Mouse (Mus musculus): ENCODE measurements around the gene Olfr323. TPM values are rescaled to one million over a fixed set of nuclear protein-coding genes. Genes with fewer than 3 reads are reported as not detected.

The Olfr323 gene
- polyA plus RNA-seq (2017; shearing (Covaris generic)), result not detected

GRCm38 (mm10) chr11:58630401-58630800 lies at the start of gene Olfr323:
Olfr323 (minus strand) TSS chr11:58630501.
- ATAC-seq, result no peak

- ATAC-seq, result no peak
These were observed 41.5 kb upstream of the Olfr323 start for GRCm38 (mm10) chr11:58671825-58672224.

DNA sequence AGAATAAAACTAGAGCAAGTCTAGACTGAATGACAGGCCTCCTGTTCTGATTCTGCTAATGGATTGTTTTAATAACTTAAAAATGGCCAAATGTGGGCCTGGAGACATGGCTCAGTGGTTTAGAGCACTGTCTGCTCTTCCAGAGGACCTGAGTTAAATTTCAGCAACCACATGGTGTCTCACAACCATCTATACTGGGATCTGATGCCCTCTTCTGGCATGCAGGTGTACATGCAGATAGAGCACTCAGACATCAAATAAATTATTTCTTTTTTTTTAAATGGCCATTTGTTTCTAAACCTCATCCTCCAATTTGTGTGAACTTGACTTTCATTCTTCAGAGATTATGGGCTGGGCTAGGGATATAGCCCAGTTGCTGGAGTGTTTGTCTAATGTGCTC lies 39.0 kb upstream of the Olfr323 start:
- no peak for ATAC-seq

DNA sequence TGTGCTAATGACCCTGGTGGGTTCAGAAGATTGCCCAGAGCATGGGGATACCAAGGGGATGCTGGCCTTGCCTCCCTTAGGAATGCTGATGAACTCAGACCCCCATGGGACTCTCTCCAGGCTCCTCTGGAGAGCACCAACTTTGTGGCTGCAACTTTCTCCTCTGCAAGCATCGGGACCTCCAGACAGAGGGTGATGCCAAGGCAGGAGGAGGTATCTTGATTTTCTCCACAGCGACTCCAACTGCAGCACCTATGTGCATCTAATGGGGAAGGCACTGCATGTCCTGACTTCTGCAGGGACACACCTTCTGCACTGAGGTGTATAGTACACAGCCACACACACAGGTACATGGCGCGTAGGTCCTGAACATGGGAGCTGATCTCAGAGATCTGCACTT lies 28.3 kb upstream of the Olfr323 start, which contains the start of gene Olfr322:
TSS of gene Olfr322 (plus strand) at position 187 of the 400 bp plus-strand sequence.
- ATAC-seq, result no peak

GRCm38 (mm10) chr11:58655151-58655550 lies 24.9 kb upstream of the Olfr323 start:
- ATAC-seq, result no peak

DNA sequence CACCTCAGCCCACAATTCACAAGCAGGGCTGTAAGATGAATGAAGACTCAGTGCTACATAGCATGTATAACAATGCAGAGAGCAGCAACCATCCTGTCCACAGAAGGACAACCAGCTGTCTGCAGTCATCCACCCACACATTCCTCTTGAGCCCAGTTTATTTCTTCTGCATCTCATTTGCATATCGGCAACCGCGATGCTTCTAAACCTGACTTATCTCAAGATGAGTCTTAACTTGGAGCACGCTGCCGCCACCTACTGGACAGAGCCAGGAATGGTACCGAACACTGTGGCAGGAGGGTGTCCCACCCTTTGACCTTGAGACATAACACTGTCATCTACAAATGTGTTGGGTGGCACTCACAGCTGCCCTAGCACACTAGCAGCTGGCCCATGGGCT lies 13.0 kb upstream of the Olfr323 start:
- ATAC-seq, result no peak

DNA sequence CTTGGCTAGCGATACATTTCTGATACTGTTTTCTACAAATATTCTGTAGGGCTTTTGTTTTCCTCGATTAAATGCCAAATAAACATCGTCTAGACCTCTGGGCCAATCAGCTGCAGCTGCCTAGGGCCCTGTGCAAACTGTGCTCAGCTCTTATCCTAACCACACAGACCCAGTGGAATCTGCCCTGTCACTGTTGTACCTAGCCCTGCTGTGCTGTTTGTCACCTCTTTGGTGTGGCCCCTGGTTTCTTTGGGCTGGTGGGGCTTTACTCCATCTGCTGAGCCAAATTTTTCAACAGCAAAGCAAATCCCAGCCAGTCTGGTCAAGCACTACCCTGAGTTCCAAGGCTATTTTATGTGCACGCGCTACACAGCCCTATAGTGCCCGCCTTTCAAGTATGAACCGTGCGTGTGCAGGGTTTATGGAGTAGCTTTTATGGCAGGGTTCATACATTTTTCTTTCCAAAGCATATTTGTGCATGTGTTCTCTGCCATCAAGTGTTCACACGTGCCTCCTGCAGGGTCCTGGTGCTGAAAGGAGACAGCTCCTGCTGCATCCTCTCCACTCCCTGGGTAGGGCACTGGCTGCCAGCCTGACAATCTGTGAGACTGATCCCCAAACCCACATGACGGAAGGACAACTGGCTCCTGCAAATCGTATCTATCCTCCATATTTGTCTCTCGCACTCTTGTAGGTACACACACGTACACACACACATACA lies 11.5 kb upstream of the Olfr323 start:
- ATAC-seq, result no peak

- ATAC-seq, result no peak
These were observed 10.8 kb upstream of the Olfr323 start for GRCm38 (mm10) chr11:58641057-58641456.

DNA sequence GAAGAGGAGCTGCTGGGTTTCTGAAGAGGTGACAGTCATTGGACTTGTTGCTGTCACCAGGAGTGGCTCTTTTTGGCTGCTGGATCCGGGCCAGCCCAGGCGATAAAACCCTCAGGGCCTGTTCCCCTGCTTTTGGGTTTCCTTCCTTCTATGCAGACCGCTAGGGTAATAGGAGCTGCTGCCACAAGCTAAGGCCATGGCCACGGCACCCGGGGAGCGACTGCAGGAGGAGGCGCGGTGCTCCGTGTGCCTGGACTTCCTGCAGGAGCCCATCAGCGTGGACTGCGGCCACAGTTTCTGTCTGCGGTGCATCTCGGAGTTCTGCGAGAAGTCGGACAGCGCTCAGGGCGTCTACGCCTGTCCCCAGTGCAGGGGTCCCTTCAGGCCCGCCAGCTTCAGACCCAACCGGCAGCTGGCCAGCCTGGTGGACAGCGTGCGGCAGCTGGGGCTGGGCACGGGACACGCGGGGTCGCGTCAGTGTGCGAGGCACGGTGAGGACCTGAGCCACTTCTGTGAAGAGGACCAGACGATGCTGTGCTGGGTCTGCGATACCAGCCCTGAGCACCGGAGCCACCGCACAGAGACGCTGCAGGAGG lies 10.1 kb upstream of the Olfr323 start, which contains the start of gene Trim58:
TSS of gene Trim58 (plus strand) at position 194 of the 596 bp plus-strand sequence.
- ATAC-seq, result no peak

GRCm38 (mm10) chr11:58638176-58638701 lies 7.9 kb upstream of the Olfr323 start:
- no peak for ATAC-seq

GRCm38 (mm10) chr11:58636376-58636977 lies 6.2 kb upstream of the Olfr323 start:
- ATAC-seq, result no peak

DNA sequence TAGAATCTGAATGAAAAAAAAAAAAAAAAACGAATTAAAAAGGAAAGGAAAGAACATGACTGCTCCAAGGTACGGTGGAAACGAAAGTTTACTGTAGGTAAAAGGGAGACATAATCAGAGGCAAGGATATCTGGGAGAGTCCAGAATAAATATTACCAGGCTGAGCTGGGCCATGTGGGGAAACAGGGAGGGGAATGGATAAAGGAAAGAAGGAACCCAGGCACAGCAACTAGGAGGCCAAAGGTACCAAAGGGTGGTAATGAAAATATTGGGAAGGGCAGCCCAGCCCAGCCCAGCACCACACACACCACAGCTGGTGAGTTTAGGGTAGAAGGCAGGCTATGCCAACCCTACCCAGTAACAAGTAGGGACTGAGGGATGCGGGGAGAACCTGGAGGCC lies 4.6 kb upstream of the Olfr323 start:
- no peak for ATAC-seq

DNA sequence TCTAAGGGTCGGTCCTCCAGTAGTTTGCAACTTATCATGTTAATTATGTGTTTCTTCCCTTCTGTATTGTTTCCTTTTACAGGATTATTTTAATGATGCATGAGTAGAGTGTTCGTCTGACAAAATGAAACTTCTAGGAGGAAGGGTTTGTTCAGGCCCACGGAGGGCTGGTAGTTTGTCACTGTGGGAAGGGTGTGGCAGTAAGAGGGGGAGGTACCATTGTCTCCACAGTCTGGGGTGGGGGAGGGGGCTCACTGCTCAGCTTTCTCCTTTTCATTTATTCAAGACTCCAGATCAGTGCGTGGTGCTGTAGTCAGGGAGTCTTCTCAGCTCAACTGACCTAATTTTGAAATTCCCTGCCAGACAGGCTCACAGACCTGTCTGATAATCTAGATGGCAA lies 4.2 kb downstream of the Olfr323 start:
- ATAC-seq, result no peak

- ATAC-seq, result no peak
These were observed 11.5 kb downstream of the Olfr323 start for GRCm38 (mm10) chr11:58618793-58619192.

DNA sequence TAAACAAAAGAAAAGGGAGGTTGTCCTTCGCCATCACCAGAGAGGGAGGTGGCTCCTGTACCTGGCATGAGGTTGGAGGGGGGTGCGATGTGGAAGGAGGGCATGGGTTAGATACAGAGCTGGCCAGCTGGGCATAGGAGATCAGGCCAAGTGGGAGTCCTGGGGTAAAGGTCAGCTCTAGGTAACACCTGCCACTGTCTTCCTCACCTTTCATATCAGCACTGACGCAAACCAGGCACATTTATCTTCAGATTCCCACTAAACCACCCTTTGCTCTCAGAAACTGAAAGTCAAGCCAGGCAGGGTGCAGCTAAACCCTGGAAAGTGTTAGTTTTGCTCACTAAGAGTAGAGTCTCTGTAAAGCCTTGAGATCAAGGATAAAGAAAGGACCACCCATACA lies 11.9 kb downstream of the Olfr323 start:
- ATAC-seq, result no peak

DNA sequence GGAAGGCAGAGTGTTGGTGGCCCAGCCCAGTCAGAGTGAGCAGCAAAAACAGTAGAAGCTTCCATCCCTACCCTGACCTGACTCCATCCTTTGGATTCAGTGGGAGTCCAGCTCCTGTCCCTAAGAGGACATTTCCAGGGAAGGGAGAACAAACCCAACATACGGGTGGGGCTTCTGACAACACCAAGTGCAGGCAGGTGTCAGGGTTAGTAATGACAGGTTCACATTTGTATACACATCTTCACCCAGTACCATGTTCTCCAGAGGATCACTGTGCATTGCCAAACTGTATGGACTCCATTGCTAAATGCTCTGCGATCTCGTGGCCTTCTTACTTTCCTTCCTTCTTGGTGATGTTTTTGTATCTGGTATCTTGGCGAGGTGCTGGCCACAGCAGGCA lies 14.3 kb downstream of the Olfr323 start, which contains the start of gene 2210407C18Rik:
TSS of gene 2210407C18Rik (minus strand) at position 101 of the 400 bp plus-strand sequence.
- no peak for ATAC-seq

DNA sequence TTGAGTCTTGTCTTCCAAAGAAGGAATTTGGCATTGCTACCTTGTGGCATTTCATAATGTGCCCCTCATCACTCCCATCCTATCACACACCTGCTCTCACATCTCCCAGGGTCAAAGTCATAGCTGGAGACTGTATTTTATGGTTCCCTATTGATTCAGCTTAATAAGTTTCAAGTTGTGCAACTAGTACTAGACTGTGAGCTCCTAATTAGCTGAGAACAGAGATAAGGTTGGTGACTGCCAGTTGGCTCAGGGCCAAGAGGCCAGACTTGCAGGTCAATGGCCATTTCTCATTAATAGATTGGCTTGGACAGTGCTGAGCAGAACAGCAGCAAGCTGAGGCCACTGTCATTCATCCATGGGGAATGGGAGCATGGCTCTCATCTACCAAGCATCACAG lies 15.8 kb downstream of the Olfr323 start:
- no peak for ATAC-seq

DNA sequence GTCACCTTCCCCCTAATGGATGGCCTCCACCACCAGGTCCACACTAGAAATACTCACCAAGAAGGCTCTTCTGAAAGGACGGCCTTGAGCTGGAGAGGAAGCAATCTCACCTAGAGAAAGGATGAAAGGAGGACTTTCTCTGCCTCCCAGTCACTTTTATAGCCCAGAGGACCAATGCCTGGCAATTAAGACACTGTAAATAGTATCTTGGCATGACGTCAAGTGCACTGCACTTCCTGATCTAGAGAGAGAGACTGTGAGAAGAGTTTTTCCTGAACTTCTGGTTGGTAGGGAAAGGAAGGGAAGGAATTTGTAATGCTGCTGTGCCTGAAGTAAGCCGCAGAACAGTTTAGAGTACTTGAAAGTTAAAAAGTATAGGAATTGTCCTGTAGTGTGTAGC lies 16.9 kb downstream of the Olfr323 start:
- ATAC-seq, result no peak

DNA sequence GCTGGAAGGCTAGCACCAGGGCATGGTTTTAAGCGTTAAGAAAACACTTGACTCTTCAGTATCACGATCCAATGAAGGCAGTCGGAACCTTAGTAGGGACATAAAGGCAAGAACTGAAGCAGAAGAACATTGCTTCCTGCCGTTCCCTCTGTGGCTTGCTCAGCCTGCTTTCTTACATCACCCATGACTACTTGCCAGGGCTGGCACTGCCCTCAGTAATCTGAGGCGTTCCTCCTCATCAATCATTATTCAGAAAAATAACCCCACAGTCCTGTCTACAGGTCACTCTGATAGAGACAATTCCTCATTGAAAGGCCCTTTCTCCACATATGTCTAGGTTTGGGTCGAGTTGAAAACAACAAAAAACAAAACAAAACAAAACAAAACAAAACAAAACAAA lies 23.3 kb downstream of the Olfr323 start:
- no peak for ATAC-seq

DNA sequence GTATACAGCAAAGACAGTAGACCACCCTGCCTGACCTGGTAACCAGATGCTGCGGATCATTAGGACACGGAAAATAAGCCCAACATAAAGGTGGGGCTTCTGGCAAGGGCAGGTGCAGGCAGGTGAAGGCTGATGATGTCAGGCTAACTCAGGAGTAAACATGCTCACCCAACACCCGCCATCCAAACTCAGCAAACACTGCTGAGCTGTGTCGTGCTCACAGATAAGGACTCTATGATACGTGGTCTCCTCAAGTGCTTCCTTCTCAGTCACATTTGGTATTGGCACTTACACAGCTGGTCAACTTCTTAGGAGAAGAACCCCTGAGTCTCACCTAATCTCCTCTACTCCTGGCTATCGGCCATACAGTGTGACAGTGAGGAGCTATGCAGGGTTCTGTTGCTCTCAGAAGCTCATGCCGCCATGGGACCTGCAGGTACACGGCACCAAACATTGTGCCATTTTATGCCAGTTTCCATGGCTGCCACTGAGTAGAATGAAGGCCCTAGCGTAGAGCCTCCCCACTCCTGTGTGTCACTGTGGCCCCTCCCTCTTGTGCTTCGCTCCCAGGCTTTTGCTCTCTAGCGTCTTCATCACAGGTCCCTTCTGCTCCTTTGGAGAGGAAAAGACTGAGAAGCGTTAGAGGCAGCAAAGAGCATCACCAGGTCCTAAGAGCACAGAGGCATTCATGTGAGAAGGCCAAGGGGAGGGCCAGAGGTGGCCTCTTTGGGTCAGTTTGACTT lies 24.0 kb downstream of the Olfr323 start:
- ATAC-seq, result no peak

DNA sequence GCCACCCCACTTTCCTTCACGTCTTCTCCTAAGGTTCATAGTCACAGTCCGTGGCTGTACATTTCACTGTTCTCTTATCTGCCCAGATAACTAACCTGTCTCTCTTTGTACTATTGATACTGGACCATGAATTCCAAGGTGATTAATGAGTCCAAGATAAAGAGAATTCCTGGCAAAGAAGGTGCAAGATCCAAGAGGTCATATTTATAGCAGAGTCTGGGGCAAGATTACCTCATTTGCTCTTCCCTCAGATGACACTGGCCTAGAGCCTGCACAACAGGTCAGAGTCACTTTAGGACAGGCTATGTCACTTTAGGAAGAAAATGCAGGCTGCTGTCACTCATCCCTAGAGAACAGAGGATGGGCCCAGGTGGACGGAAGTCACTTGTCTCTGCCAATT lies 25.1 kb downstream of the Olfr323 start:
- ATAC-seq, result no peak

DNA sequence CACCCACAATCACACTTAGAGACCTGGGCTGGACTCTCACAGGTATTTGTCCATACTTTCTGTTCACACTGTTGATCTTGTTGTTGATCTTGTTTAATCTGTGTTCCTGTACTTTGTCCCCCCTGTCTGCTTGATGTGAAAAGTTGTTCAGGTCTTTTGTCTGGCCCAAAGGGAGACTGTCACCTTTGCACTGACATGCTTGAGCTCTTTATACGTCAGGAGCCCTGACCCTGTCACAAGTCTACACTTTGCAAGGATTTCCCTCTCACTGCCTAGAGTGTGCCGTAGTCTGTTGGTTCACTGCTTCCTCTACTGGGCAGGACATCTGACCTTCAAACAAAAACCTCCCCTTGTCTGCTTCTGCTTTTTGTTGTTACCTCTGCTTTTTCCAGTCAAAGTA lies 25.6 kb downstream of the Olfr323 start:
- no peak for ATAC-seq
